Mouse (Mus musculus) C2C12 (cell line): ENCODE measurements at regions not wholly inside any gene's neighbourhood (a gene's known extent, or its start where the extent isn't known, plus 50 kb on each side); places are given as distances from the start of the nearest gene placed in this dataset.

Source experiments
- H3K27me3 ChIP-seq: one replicate; pipeline ENCODE4 v1.6.1; 2011; ENCODE audit not compliant: control insufficient read depth, insufficient read depth, insufficient read length
- H3K36me3 ChIP-seq: one replicate; pipeline ENCODE4 v1.6.1; 2011; ENCODE audit not compliant: control insufficient read depth, insufficient read depth
- H3K4me3 ChIP-seq: one replicate; pipeline ENCODE4 v1.5.1; 2011; ENCODE audit warnings: mild to moderate bottlenecking, control low read depth; ENCODE audit not compliant: poor library complexity, insufficient read depth, severe bottlenecking
- H3K79me2 ChIP-seq: one replicate; pipeline ENCODE4 v1.6.1; 2011; ENCODE audit not compliant: control insufficient read depth, insufficient read depth
- H3K79me3 ChIP-seq: one replicate; pipeline ENCODE4 v1.6.1; 2011; ENCODE audit warnings: low read depth, control low read depth
- H3ac ChIP-seq: one replicate; pipeline ENCODE3; 2011; ENCODE audit warnings: low read depth; ENCODE audit not compliant: control insufficient read depth, insufficient read length
- CEBPB ChIP-seq: IDR thresholded peaks from one replicate; pipeline ENCODE4 v1.6.1; 2011; ENCODE audit warnings: low read depth, mild to moderate bottlenecking, control low read depth, moderate library complexity
- CTCF ChIP-seq: IDR thresholded peaks from one replicate; pipeline ENCODE4 v1.5.1; 2011; ENCODE audit not compliant: control insufficient read depth, insufficient read depth, insufficient read length
- FOSL1 ChIP-seq: IDR thresholded peaks from one replicate; pipeline ENCODE4 v1.8.0; 2011; ENCODE audit warnings: mild to moderate bottlenecking, low read length; ENCODE audit not compliant: poor library complexity, insufficient read depth, severe bottlenecking
- MAX ChIP-seq: IDR thresholded peaks from one replicate; pipeline ENCODE4 v1.6.1; 2011; ENCODE audit warnings: mild to moderate bottlenecking, control low read depth
- MYOD1 ChIP-seq: IDR thresholded peaks from one replicate; pipeline ENCODE4 v1.6.1; 2011; ENCODE audit warnings: low read depth; ENCODE audit not compliant: control insufficient read depth, insufficient read length
- MYOG ChIP-seq: IDR thresholded peaks from one replicate; pipeline ENCODE4 v1.6.1; 2011; ENCODE audit not compliant: control insufficient read depth, insufficient read length; ENCODE audit errors: extremely low read depth
- USF1 ChIP-seq: IDR thresholded peaks from one replicate; pipeline ENCODE4 v1.6.1; 2011; ENCODE audit warnings: low read depth, mild to moderate bottlenecking, control low read depth, moderate library complexity

- no peak for TF ChIP-seq FOSL1
- TF ChIP-seq MAX: no peak
- Histone ChIP-seq H3K36me3 (no peaks in the 10 kb centered on the region), H3ac (no peak overlapping the region), H3K79me2 (no peaks in the 10 kb centered on the region), H3K79me3 (no peaks in the 10 kb centered on the region), H3K27me3 (no peaks in the 10 kb centered on the region), H3K4me3 (no peak overlapping the region)
Observed at GRCm38 (mm10) chr7:71524119-71524518, 172.8 kb upstream of the Gm10295 start.

- no peaks in the 10 kb centered on the region for H3K36me3 ChIP-seq
- no peaks in the 10 kb centered on the region for H3K79me3 ChIP-seq
- no peaks in the 10 kb centered on the region for H3K79me2 ChIP-seq
- H3ac ChIP-seq: no peak overlapping the region
- TF ChIP-seq FOSL1: no peak
- no peak for TF ChIP-seq CEBPB
- no peak for TF ChIP-seq MAX
- no peak for TF ChIP-seq CTCF
- no peak for TF ChIP-seq MYOD1
- no peak for TF ChIP-seq USF1
- no peak for TF ChIP-seq MYOG
- no peak overlapping the region for H3K4me3 ChIP-seq
- H3K27me3 ChIP-seq: no peaks in the 10 kb centered on the region
Observed at GRCm38 (mm10) chr7:71507379-71507778, 156.1 kb upstream of the Gm10295 start.

GRCm38 (mm10) chr7:71500719-71501118 lies 149.4 kb upstream of the Gm10295 start:
- H3K79me2 ChIP-seq: no peaks in the 10 kb centered on the region
- no peak overlapping the region for H3ac ChIP-seq
- no peak overlapping the region for H3K4me3 ChIP-seq
- TF ChIP-seq CTCF: no peak
- TF ChIP-seq MYOG: no peak
- TF ChIP-seq MAX: no peak
- no peak for TF ChIP-seq FOSL1
- TF ChIP-seq USF1: no peak
- no peak for TF ChIP-seq MYOD1
- no peak for TF ChIP-seq CEBPB
- H3K27me3 ChIP-seq: no peaks in the 10 kb centered on the region
- no peaks in the 10 kb centered on the region for H3K36me3 ChIP-seq
- H3K79me3 ChIP-seq: no peaks in the 10 kb centered on the region

GRCm38 (mm10) chr7:71498123-71498522 lies 146.8 kb upstream of the Gm10295 start:
- H3K79me3 ChIP-seq: no peaks in the 10 kb centered on the region
- H3K36me3 ChIP-seq: no peaks in the 10 kb centered on the region
- no peaks in the 10 kb centered on the region for H3K79me2 ChIP-seq
- TF ChIP-seq CTCF: no peak
- no peak for TF ChIP-seq CEBPB
- no peak for TF ChIP-seq MYOG
- no peak for TF ChIP-seq MYOD1
- no peak for TF ChIP-seq FOSL1
- TF ChIP-seq MAX: no peak
- TF ChIP-seq USF1: no peak
- H3ac ChIP-seq: no peak overlapping the region
- H3K4me3 ChIP-seq: no peak overlapping the region
- H3K27me3 ChIP-seq: no peaks in the 10 kb centered on the region

GRCm38 (mm10) chr7:71491128-71491527 lies 139.8 kb upstream of the Gm10295 start:
- Histone ChIP-seq H3K4me3 (no peak overlapping the region), H3ac (no peak overlapping the region), H3K27me3 (no peaks in the 10 kb centered on the region), H3K79me3 (no peaks in the 10 kb centered on the region), H3K36me3 (no peaks in the 10 kb centered on the region), H3K79me2 (no peaks in the 10 kb centered on the region)
- TF ChIP-seq CTCF (no peak), MAX (no peak), MYOD1 (no peak), CEBPB (no peak), MYOG (no peak), FOSL1 (no peak), USF1 (no peak)

- Histone ChIP-seq H3K27me3 (no peaks in the 10 kb centered on the region), H3K36me3 (no peaks in the 10 kb centered on the region), H3ac (no peak overlapping the region), H3K79me3 (no peaks in the 10 kb centered on the region), H3K4me3 (no peak overlapping the region), H3K79me2 (no peaks in the 10 kb centered on the region)
- no peak for TF ChIP-seq CEBPB
- no peak for TF ChIP-seq USF1
- TF ChIP-seq MAX: no peak
- no peak for TF ChIP-seq FOSL1
- TF ChIP-seq CTCF: no peak
Observed at GRCm38 (mm10) chr7:71488016-71488650, 136.8 kb upstream of the Gm10295 start.
